Mouse (Mus musculus): ENCODE data around the gene Olfr721-ps1. TPM values are rescaled to one million over a fixed set of nuclear protein-coding genes. Genes with fewer than 3 reads are reported as not detected.

Gene Olfr721-ps1
- polyA plus RNA-seq, 1 experiment from 2014 or later: not detected

Other genes with a start within 250 kb of the Olfr721-ps1 start
- gene Olfr720, start 214.5 kb upstream of the Olfr721-ps1 start, polyA plus RNA-seq (2016; fragmentation: Nextera tagmentation; extraction: Ambion mirVana): not detected in 2 replicates
- gene Olfr31, start 78.5 kb upstream of the Olfr721-ps1 start, polyA plus RNA-seq (2016; fragmentation: Nextera tagmentation; extraction: Ambion mirVana): not detected in 2 replicates
- gene Il3ra, start 55.0 kb upstream of the Olfr721-ps1 start, polyA plus RNA-seq (2016; fragmentation: Nextera tagmentation; extraction: Ambion mirVana): 4.1 and 5.0 TPM in 2 replicates

Data from neural tube, embryonic 12.5 days (tissue).